In genomic region chr10:44366186-44366585, GRCm38 (mm10) we compare ENCODE assay signal across 30 mouse cellular contexts.
"Had no signal": no experiment of that assay in that cellular context is flagged by ENCODE, and none has a peak within 500 bp of the region (broad histone marks: within the 10 kb centered on the region; RNA-seq: fewer than 3 reads in every experiment).

No protein-coding gene starts in this region.

- H3K27me3 ChIP-seq: limb, embryonic 12.5 days; limb, embryonic 13.5 days; limb, embryonic 15.5 days; liver, embryonic 12.5 days; liver, embryonic 13.5 days; liver, embryonic 15.5 days; lung, embryonic 15.5 days; megakaryocyte, embryonic 14.5 days; midbrain, embryonic 12.5 days; midbrain, embryonic 13.5 days; midbrain, embryonic 15.5 days; neural tube, embryonic 12.5 days had no signal

- H3K9me3 ChIP-seq: limb, embryonic 10.5 days; limb, embryonic 12.5 days; limb, embryonic 13.5 days; limb, embryonic 15.5 days; liver, embryonic 12.5 days; liver, embryonic 13.5 days; liver, embryonic 15.5 days; lung, embryonic 15.5 days; megakaryocyte, embryonic 14.5 days; midbrain, embryonic 10.5 days; midbrain, embryonic 12.5 days; midbrain, embryonic 13.5 days; midbrain, embryonic 15.5 days; neural tube, embryonic 12.5 days had no signal

- H3K4me2 ChIP-seq: limb, embryonic 12.5 days; limb, embryonic 13.5 days; limb, embryonic 15.5 days; liver, embryonic 11.5 days; liver, embryonic 12.5 days; liver, embryonic 13.5 days; liver, embryonic 15.5 days; lung, embryonic 14.5 days; lung, embryonic 15.5 days; midbrain, embryonic 12.5 days; midbrain, embryonic 13.5 days; midbrain, embryonic 15.5 days; neural tube, embryonic 12.5 days had no signal

- H3K4me1 ChIP-seq: liver, embryonic 15.5 days; lung, embryonic 15.5 days; midbrain, embryonic 12.5 days; midbrain, embryonic 13.5 days; midbrain, embryonic 15.5 days; neural tube, embryonic 12.5 days had no signal

- H3K36me3 ChIP-seq: limb, embryonic 13.5 days; limb, embryonic 15.5 days; lung, embryonic 15.5 days; midbrain, embryonic 12.5 days; midbrain, embryonic 13.5 days; midbrain, embryonic 15.5 days; neural tube, embryonic 12.5 days had no signal

- H3K27ac ChIP-seq: limb, embryonic 10.5 days; limb, embryonic 12.5 days; limb, embryonic 13.5 days; limb, embryonic 15.5 days; liver, embryonic 12.5 days; liver, embryonic 13.5 days; liver, embryonic 14.5 days; liver, embryonic 15.5 days; lung, embryonic 15.5 days; macrophage; midbrain, embryonic 10.5 days; midbrain, embryonic 12.5 days; midbrain, embryonic 13.5 days; midbrain, embryonic 15.5 days; neural tube, embryonic 12.5 days had no signal

- DNase-seq: left cerebral cortex, postnatal 4 days; liver; liver, embryonic 13.5 days; liver, postnatal 0 days; lung, adult 18-20 months; lung, adult 2 months; lung, embryonic 14.5 days; lung, postnatal 10 days; lung, postnatal 14 days; lung, postnatal 36 days; lung, postnatal 4 days; midbrain, embryonic 14.5 days had no signal

- H3K4me3 ChIP-seq: limb, embryonic 10.5 days; limb, embryonic 12.5 days; limb, embryonic 13.5 days; limb, embryonic 15.5 days; liver, embryonic 12.5 days; liver, embryonic 13.5 days; liver, embryonic 15.5 days; lung, embryonic 15.5 days; megakaryocyte, embryonic 14.5 days; midbrain, embryonic 10.5 days; midbrain, embryonic 12.5 days; midbrain, embryonic 13.5 days; midbrain, embryonic 15.5 days; myocyte; neural tube, embryonic 12.5 days had no signal

- H3K9ac ChIP-seq: limb, embryonic 12.5 days; limb, embryonic 13.5 days; limb, embryonic 15.5 days; liver, embryonic 12.5 days; liver, embryonic 13.5 days; liver, embryonic 14.5 days; liver, embryonic 15.5 days; liver, postnatal 0 days; lung, embryonic 14.5 days; lung, embryonic 15.5 days; midbrain, embryonic 12.5 days; midbrain, embryonic 13.5 days; midbrain, embryonic 15.5 days; neural tube, embryonic 12.5 days had no signal

- ATAC-seq: liver, embryonic 12.5 days; liver, postnatal 0 days; lung, postnatal 0 days; midbrain, embryonic 13.5 days; midbrain, embryonic 15.5 days had no signal
